Mouse (Mus musculus) liver, embryonic 16.5 days (tissue): ENCODE data around the gene Mblac2. TPM values are rescaled to one million over a fixed set of nuclear protein-coding genes. Genes with fewer than 3 reads are reported as not detected.

Source experiments
- ATAC-seq: fragments of 200-750 bp; cut with Nextera tagmentation; 2 replicates; pipeline ENCODE4 v1.8.0; 2017; ENCODE audit warnings: low read depth, mild to moderate bottlenecking, moderate number of reproducible peaks, moderate library complexity
- H3K27ac ChIP-seq: fragments of 300-500 bp; sonication (generic); 2 replicates; pipeline ENCODE4 v1.5.1; 2014; ENCODE audit warnings: mild to moderate bottlenecking, low read length
- H3K27me3 ChIP-seq: fragments of 300-500 bp; sonication (generic); 2 replicates; pipeline ENCODE4 v1.6.1; 2014; ENCODE audit warnings: low read depth, low read length, mixed read lengths; ENCODE audit not compliant: control insufficient read depth, insufficient read depth
- H3K36me3 ChIP-seq: fragments of 300-500 bp; sonication (generic); 2 replicates; pipeline ENCODE4 v1.6.1; 2014; ENCODE audit warnings: mild to moderate bottlenecking; ENCODE audit not compliant: control insufficient read depth, insufficient read depth
- H3K4me1 ChIP-seq: fragments of 300-500 bp; sonication (generic); 2 replicates; pipeline ENCODE4 v1.6.1; 2014; ENCODE audit warnings: low read depth, low read length, mixed read lengths; ENCODE audit not compliant: control insufficient read depth
- H3K4me2 ChIP-seq: fragments of 300-500 bp; sonication (generic); 2 replicates; pipeline ENCODE4 v1.6.1; 2014; ENCODE audit warnings: low read depth, low read length, mixed read lengths
- H3K4me3 ChIP-seq: fragments of 300-500 bp; sonication (generic); 2 replicates; pipeline ENCODE4 v1.5.1; 2014; ENCODE audit warnings: low read depth, mild to moderate bottlenecking, low read length
- H3K9ac ChIP-seq: fragments of 300-500 bp; sonication (generic); 2 replicates; pipeline ENCODE4 v1.6.1; 2014; ENCODE audit warnings: low read depth, low read length
- H3K9me3 ChIP-seq: fragments of 300-500 bp; sonication (generic); replicated peaks from 2 replicates; pipeline ENCODE4 v1.6.1; 2016; ENCODE audit warnings: low read length; ENCODE audit not compliant: control insufficient read depth
- WGBS: fragments of 180-500 bp; shearing (Covaris S2); extraction: QIAGEN DNeasy Blood & Tissue Kit; methylation state at CpG from one replicate; pipeline ENCODE4 v1.1.7; 2014; ENCODE audit not compliant: insufficient replicate concordance; 5-methylcytosine and 5-hydroxymethylcytosine counted together
- polyA plus RNA-seq: library from polyadenylated mRNA; unstranded; fragments of >200 nt; fragmentation: Nextera tagmentation; extraction: Ambion mirVana; gene quantifications from 2 replicates; pipeline ENCODE4 v1.2.1, GENCODE M21; 2015

Mblac2 gene
- polyA plus RNA-seq, 1 experiment from 2014 or later, result 3.4 TPM

DNA sequence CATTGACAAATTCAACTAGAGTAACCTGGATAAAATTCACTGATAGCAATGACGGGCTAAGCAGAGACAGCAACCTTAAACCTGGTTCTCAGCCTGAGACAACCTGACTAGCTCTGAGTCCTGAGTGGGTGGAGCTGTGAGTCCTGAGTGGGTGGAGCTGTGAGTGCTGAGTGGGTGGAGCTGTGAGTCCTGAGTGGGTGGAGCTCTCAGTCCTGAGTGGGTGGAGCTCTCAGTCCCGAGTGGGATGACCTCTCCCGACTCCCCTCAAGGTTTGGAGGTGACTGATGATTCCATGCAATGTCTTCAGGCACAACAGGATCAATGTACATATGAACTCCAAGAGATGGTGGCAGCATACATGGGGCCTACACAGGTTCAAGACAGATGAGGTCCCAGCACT is 21.6 kb upstream of the Mblac2 start:
- no peaks in the 10 kb centered on the region for H3K27me3 ChIP-seq

DNA sequence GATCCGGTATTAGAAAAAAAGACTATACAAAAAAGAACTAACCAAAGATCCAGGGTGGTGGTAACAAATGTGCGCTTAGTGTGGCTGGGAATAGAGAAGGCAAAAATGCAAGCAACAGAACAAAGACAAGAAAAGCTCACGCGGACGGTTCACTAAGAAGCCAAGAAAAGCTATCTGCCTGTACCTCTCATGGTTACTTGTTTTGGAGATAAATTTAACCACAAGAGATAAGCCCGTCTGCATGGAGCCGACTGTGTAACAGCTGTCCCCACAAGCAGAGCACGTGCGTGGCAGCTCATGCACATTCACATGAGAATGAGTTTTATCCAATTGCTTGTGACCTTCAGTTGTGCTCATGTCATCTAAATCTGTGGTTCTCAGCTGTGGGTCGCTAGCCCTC is 20.7 kb upstream of the Mblac2 start:
- no peak overlapping the region; the same call in 1 of the 2 replicates for H3K4me3 ChIP-seq
- H3K4me2 ChIP-seq, result peak overlapping the region; percentile 58
- H3K9ac ChIP-seq, result peak overlapping the region; percentile 44; the same call in 1 of the 2 replicates
- ATAC-seq, result peak; percentile 83
- peak overlapping the region; percentile 83 for H3K27ac ChIP-seq
- H3K9me3 ChIP-seq, result no peaks in the 10 kb centered on the region
- 23% methylated on average over 10 of the region's 10 CpGs for WGBS
- peaks cover 21% of the 10 kb centered on the region for H3K4me1 ChIP-seq
- no peaks in the 10 kb centered on the region for H3K27me3 ChIP-seq
- H3K36me3 ChIP-seq, result no peaks in the 10 kb centered on the region

More for the DNA sequence above, 21.6 kb upstream of the Mblac2 start:
- WGBS, result 67% methylated on average over 3 of the region's 3 CpGs
- Histone ChIP-seq H3K9ac (no peak overlapping the region), H3K9me3 (no peaks in the 10 kb centered on the region), H3K4me3 (no peak overlapping the region), H3K4me1 (peaks cover 21% of the 10 kb centered on the region), H3K4me2 (no peak overlapping the region), H3K36me3 (no peaks in the 10 kb centered on the region), H3K27ac (0 out of 2 replicates have a peak overlapping the region, but pooled peaks have one; percentile 18)
- peak; percentile 38; the same call in 1 of the 2 replicates for ATAC-seq

DNA sequence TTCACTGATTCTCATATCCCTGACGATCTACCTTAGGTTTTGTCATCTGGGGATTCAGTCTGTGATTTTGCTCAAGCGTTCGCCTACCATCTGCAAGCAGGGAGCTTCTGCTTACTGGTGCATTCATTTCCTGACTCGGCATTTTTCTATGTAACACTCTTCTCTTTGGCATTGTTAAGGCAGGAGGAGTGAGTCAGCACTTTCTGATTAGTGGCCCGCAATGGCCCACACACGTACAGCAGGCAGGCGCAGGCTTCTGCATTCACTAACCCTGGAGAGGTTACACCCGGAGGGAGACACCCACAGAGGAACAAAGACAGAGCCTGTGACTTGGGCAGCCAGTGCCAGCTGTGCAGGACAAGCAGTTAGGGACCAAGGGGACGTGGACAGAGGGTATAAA is 19.5 kb upstream of the Mblac2 start:
- Histone ChIP-seq H3K27ac (peak overlapping the region; percentile 8; the same call in 1 of the 2 replicates), H3K36me3 (no peaks in the 10 kb centered on the region), H3K4me3 (no peak overlapping the region), H3K4me1 (peaks cover 21% of the 10 kb centered on the region), H3K4me2 (no peak overlapping the region), H3K9me3 (no peaks in the 10 kb centered on the region), H3K9ac (no peak overlapping the region), H3K27me3 (no peaks in the 10 kb centered on the region)
- 26% methylated on average over 9 of the region's 9 CpGs for WGBS
- peak; percentile 87 for ATAC-seq

DNA sequence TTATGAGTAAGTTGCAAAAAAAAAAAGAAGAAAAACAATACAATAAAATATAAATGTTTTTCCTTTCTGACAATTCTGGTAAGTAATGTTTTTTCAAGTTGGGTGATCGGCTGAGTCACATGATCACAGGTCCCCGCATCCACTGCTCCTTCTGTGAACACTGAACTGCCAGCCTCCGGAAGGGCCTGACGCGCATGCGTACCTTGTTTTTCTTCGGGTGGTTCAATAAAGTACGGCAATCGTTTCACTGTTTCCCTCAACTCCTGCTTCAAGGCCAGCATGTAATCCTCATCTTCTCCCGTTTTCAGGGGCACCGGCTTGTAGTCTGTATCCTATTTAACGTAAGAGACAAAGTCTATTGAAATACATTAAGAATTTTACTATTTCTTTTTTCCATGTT is 16.7 kb upstream of the Mblac2 start:
- no peaks in the 10 kb centered on the region for H3K9me3 ChIP-seq
- H3K4me2 ChIP-seq, result no peak overlapping the region
- ATAC-seq, result no peak
- no peak overlapping the region for H3K9ac ChIP-seq
- no peaks in the 10 kb centered on the region for H3K27me3 ChIP-seq
- H3K27ac ChIP-seq, result no peak overlapping the region
- H3K4me1 ChIP-seq, result peaks cover 21% of the 10 kb centered on the region
- 0 out of 2 replicates have a peak, but pooled peaks cover 2% of the 10 kb centered on the region for H3K36me3 ChIP-seq
- no peak overlapping the region for H3K4me3 ChIP-seq
- WGBS, result 90% methylated on average over 12 of the region's 12 CpGs

DNA sequence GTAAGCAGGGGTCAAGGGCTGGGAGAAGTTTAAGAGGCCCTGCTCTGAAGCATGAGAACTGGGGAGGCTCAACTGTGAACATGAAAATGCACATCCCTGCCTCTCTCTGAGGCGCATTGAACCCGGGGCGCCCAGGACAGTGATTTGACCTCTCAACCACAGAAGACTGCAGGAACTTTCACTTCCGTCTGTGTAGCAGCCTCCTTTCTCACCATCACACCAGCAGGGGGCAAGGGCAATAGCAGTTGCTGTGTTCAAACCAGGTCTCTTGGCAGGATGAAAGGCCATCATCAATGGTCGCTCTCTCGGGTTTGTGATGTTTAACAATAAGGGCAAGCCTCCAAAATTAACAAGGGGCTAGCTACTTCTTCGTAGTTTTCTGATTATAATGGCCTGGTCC is 8.0 kb upstream of the Mblac2 start:
- Histone ChIP-seq H3K36me3 (no peaks in the 10 kb centered on the region), H3K27me3 (no peaks in the 10 kb centered on the region), H3K9me3 (no peaks in the 10 kb centered on the region), H3K27ac (no peak overlapping the region), H3K4me1 (peaks cover 3% of the 10 kb centered on the region; the same call in 1 of the 2 replicates), H3K4me2 (no peak overlapping the region), H3K9ac (no peak overlapping the region), H3K4me3 (no peak overlapping the region)
- 76% methylated on average over 7 of the region's 7 CpGs for WGBS
- no peak for ATAC-seq

DNA sequence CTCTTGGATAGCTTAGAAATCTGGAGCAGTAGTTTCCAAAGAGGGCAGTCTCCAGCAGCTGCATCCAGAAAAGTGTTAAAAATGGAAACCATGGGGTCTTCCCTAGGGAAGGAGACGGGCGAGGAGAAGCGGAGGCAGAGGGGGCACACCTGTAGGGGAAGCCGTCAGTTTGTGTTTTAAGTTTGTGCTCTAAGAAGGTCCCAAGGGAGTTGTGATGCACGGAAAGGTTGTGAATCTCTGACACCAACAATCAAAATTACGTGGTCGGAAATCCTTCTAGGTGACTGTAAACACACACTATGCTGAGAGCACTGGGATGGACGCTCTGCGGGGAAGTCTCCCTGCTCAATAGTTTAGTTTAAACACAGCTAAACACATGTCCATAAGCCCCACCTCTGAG is 7.5 kb upstream of the Mblac2 start:
- Histone ChIP-seq H3K36me3 (no peaks in the 10 kb centered on the region), H3K9me3 (no peaks in the 10 kb centered on the region), H3K4me1 (peaks cover 4% of the 10 kb centered on the region), H3K27ac (no peak overlapping the region), H3K4me3 (no peak overlapping the region), H3K9ac (no peak overlapping the region), H3K4me2 (no peak overlapping the region), H3K27me3 (no peaks in the 10 kb centered on the region)
- 90% methylated on average over 9 of the region's 9 CpGs for WGBS
- ATAC-seq, result no peak

DNA sequence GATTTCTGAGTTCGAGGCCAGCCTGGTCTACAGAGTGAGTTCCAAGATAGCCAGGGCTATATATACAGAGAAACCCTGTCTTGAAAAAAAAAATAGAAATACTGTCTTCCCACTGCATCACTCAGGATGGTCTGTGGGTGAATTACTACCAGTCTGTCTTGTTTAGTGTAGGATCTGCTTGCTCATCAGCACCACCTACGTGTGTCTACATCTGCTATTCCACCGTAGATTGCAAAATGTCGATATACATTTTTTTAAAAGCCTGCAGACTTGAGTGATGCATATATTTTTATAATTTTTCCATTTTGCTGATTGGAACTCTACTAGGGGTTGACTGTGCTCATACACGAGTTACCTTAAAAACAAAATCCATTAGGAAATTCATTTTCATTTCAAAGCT is 4.8 kb upstream of the Mblac2 start:
- H3K9me3 ChIP-seq, result no peaks in the 10 kb centered on the region
- H3K27me3 ChIP-seq, result no peaks in the 10 kb centered on the region
- H3K27ac ChIP-seq, result no peak overlapping the region
- no peak overlapping the region for H3K4me3 ChIP-seq
- no peak overlapping the region for H3K9ac ChIP-seq
- H3K4me1 ChIP-seq, result peaks cover 14% of the 10 kb centered on the region
- 82% methylated on average over 5 of the region's 5 CpGs for WGBS
- no peak for ATAC-seq
- H3K36me3 ChIP-seq, result no peaks in the 10 kb centered on the region
- H3K4me2 ChIP-seq, result no peak overlapping the region

DNA sequence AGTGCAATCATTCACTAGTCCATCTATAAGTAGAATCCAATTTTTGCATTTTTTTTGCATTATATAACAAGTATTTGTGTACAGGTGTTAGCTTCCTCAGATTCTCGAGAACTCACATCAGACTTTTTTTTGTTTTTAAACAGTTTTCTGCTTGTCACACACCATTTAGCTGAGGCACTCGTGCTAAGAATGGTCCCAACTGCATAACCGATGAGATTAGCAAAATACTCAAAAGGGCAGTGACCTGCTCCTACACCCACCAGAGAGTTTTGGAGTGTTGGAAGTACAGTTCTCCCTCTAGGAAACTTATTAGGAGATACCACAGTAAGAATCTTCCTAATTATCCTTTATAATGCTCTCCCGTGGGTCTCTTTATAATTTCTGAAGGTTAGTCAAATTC is 1.3 kb upstream of the Mblac2 start:
- H3K4me3 ChIP-seq, result peak overlapping the region; percentile 91
- peak overlapping the region; percentile 91; the same call in 1 of the 2 replicates for H3K27ac ChIP-seq
- H3K9ac ChIP-seq, result peak overlapping the region; percentile 73
- 23% methylated on average over 4 of the region's 4 CpGs for WGBS
- peaks cover 29% of the 10 kb centered on the region for H3K4me1 ChIP-seq
- no peaks in the 10 kb centered on the region for H3K27me3 ChIP-seq
- no peaks in the 10 kb centered on the region for H3K36me3 ChIP-seq
- peak overlapping the region; percentile 99 for H3K4me2 ChIP-seq
- no peaks in the 10 kb centered on the region for H3K9me3 ChIP-seq
- ATAC-seq, result no peak

DNA sequence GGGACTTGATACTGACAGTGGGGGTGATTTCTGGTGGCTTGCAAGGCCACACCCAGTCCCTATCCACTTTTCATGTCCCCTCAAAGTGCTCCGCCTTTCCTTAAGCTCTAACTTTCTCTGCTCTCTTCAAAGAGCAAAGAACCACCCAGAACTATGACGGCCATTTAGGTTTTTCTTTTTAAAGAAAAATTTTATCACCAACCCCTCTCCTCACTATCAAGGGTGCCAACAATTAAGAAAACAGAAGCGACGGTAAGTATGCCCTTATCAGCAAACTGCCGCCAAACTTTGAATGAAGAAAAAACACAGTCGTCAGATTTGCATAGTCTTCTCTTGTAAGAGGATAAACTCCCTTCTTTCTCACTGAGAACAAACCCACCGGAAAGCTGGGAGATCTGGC is 875 bp upstream of the Mblac2 start:
- Histone ChIP-seq H3K4me1 (peaks cover 29% of the 10 kb centered on the region), H3K9ac (peak overlapping the region; percentile 73), H3K36me3 (no peaks in the 10 kb centered on the region), H3K27ac (peak overlapping the region; percentile 91), H3K4me2 (peak overlapping the region; percentile 99), H3K27me3 (no peaks in the 10 kb centered on the region), H3K4me3 (peak overlapping the region; percentile 91), H3K9me3 (no peaks in the 10 kb centered on the region)
- no peak for ATAC-seq
- under 1% methylated on average over 7 of the region's 7 CpGs for WGBS
